Mouse (Mus musculus): ENCODE measurements around the gene Lama4. TPM values are rescaled to one million over a fixed set of nuclear protein-coding genes. Genes with fewer than 3 reads are reported as not detected.

The Lama4 gene
- polyA plus RNA-seq, 1 experiment from 2014 or later = 20.2 TPM

- no peaks in the 10 kb centered on the region for H3K9me3 ChIP-seq (ENCODE audit: control insufficient read depth, low read length)
- H3K27me3 ChIP-seq (ENCODE audit: control insufficient read depth, insufficient read depth, low read length) = no peaks in the 10 kb centered on the region
- no peaks in the 10 kb centered on the region for H3K4me1 ChIP-seq (replicated peaks; ENCODE audit: control insufficient read depth, insufficient read depth, low read length)
- H3K36me3 ChIP-seq (ENCODE audit: control insufficient read depth, insufficient read depth, low read length) = no peaks in the 10 kb centered on the region
- H3K9ac ChIP-seq (ENCODE audit: low read depth, low read length) = no peak overlapping the region
- 74% methylated on average over 4 of the region's 4 CpGs for WGBS
- no peak overlapping the region for H3K27ac ChIP-seq (ENCODE audit: low read depth, low read length)
- H3K4me2 ChIP-seq (replicated peaks; ENCODE audit: low read depth, low read length) = no peak overlapping the region
- no peak for DNase-seq (ENCODE audit: low spot score)
- no peak for ATAC-seq (ENCODE audit: low FRiP score)
- no peak overlapping the region for H3K4me3 ChIP-seq (ENCODE audit: low read depth, low read length)
Observed at GRCm38 (mm10) chr10:38984358-38985075, 19.2 kb downstream of the Lama4 start.

- DNase-seq (ENCODE audit: low spot score) (no peak), ATAC-seq (ENCODE audit: low FRiP score) (no peak)
- Histone ChIP-seq H3K27me3 (ENCODE audit: control insufficient read depth, insufficient read depth, low read length) (no peaks in the 10 kb centered on the region), H3K4me3 (ENCODE audit: low read depth, low read length) (no peak overlapping the region), H3K36me3 (ENCODE audit: control insufficient read depth, insufficient read depth, low read length) (no peaks in the 10 kb centered on the region), H3K9ac (ENCODE audit: low read depth, low read length) (no peak overlapping the region), H3K4me2 (replicated peaks; ENCODE audit: low read depth, low read length) (no peak overlapping the region), H3K9me3 (ENCODE audit: control insufficient read depth, low read length) (no peaks in the 10 kb centered on the region), H3K27ac (ENCODE audit: low read depth, low read length) (no peak overlapping the region), H3K4me1 (replicated peaks; ENCODE audit: control insufficient read depth, insufficient read depth, low read length) (no peaks in the 10 kb centered on the region)
- WGBS = 60% methylated on average over 3 of the region's 3 CpGs
Observed at GRCm38 (mm10) chr10:38986053-38986452, 20.7 kb downstream of the Lama4 start.

DNA sequence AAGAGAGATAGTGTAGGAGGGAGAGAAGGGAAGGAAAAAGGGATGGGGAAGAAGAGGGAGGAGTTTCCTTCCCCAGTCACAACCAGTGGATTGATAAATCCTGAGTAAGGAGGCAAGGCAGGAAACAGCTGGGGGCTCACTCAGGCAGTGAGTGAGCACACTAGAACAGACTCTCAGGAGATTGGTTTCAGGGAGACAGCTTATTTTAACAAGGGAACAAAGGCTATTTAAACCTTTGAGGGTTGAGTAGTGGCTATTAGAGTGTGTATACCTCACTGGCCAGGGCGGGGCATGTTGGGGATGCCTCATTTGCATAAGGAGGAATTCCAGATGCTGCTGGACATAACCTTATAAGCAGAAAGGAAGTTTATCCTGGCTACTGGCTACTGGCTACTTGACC is 27.5 kb downstream of the Lama4 start:
- H3K27ac ChIP-seq (ENCODE audit: low read depth, low read length) = no peak overlapping the region
- H3K36me3 ChIP-seq (ENCODE audit: control insufficient read depth, insufficient read depth, low read length) = no peaks in the 10 kb centered on the region
- H3K27me3 ChIP-seq (ENCODE audit: control insufficient read depth, insufficient read depth, low read length) = no peaks in the 10 kb centered on the region
- no peak overlapping the region for H3K9ac ChIP-seq (ENCODE audit: low read depth, low read length)
- H3K4me3 ChIP-seq (ENCODE audit: low read depth, low read length) = no peak overlapping the region
- H3K9me3 ChIP-seq (ENCODE audit: control insufficient read depth, low read length) = no peaks in the 10 kb centered on the region
- no peak overlapping the region for H3K4me2 ChIP-seq (replicated peaks; ENCODE audit: low read depth, low read length)
- DNase-seq (ENCODE audit: low spot score) (no peak), ATAC-seq (ENCODE audit: low FRiP score) (no peak)
- WGBS = 94% methylated on average over 1 of the region's 1 CpGs
- no peaks in the 10 kb centered on the region for H3K4me1 ChIP-seq (replicated peaks; ENCODE audit: control insufficient read depth, insufficient read depth, low read length)

GRCm38 (mm10) chr10:38993632-38994424 is 28.5 kb downstream of the Lama4 start:
- H3K9ac ChIP-seq (ENCODE audit: low read depth, low read length) = no peak overlapping the region
- H3K4me3 ChIP-seq (ENCODE audit: low read depth, low read length) = no peak overlapping the region
- H3K27me3 ChIP-seq (ENCODE audit: control insufficient read depth, insufficient read depth, low read length) = no peaks in the 10 kb centered on the region
- no peaks in the 10 kb centered on the region for H3K36me3 ChIP-seq (ENCODE audit: control insufficient read depth, insufficient read depth, low read length)
- ATAC-seq (ENCODE audit: low FRiP score) = no peak
- DNase-seq (ENCODE audit: low spot score) = no peak
- H3K27ac ChIP-seq (ENCODE audit: low read depth, low read length) = no peak overlapping the region
- H3K4me2 ChIP-seq (replicated peaks; ENCODE audit: low read depth, low read length) = no peak overlapping the region
- no peaks in the 10 kb centered on the region for H3K9me3 ChIP-seq (ENCODE audit: control insufficient read depth, low read length)
- H3K4me1 ChIP-seq (replicated peaks; ENCODE audit: control insufficient read depth, insufficient read depth, low read length) = no peaks in the 10 kb centered on the region
- 77% methylated on average over 2 of the region's 2 CpGs for WGBS

DNA sequence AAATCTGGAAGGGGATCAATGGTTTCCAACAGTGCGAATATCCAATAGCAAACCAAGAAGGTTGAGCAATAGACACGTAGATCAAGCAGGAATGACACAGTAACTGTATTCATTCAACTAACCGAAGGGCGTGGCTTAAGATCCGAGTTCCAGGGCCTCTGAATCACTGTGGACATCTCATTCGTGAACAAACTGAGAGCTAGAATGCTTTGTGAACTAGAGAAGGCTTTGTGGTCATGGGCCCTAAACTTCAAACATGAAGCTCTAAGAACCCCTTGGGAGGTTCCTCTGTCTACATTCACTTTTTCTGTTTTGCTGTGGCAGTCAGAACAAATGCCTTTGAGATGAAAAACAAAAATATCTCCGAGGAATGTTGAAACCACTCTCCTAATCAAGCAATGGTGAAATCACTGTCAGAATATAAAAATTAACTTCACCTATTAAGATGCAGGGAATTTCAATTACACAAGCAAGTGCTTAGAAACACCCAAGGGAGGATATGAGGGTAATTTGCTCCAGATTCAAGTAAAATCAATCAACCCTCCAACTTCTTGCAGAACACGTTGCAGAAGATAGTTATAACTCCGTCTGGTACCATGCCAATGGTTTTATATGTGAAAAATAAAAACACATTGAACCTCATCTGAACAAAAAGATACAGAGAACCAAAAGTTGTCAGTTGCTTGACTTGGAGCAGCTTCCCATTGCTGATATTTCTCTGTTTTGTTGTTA is 29.6 kb downstream of the Lama4 start:
- WGBS = 87% methylated on average over 9 of the region's 9 CpGs
- no peak overlapping the region for H3K27ac ChIP-seq (ENCODE audit: low read depth, low read length)
- H3K9ac ChIP-seq (ENCODE audit: low read depth, low read length) = no peak overlapping the region
- H3K4me2 ChIP-seq (replicated peaks; ENCODE audit: low read depth, low read length) = no peak overlapping the region
- H3K4me1 ChIP-seq (replicated peaks; ENCODE audit: control insufficient read depth, insufficient read depth, low read length) = no peaks in the 10 kb centered on the region
- no peaks in the 10 kb centered on the region for H3K36me3 ChIP-seq (ENCODE audit: control insufficient read depth, insufficient read depth, low read length)
- H3K4me3 ChIP-seq (ENCODE audit: low read depth, low read length) = no peak overlapping the region
- DNase-seq (ENCODE audit: low spot score) (no peak), ATAC-seq (ENCODE audit: low FRiP score) (no peak)
- H3K9me3 ChIP-seq (ENCODE audit: control insufficient read depth, low read length) = no peaks in the 10 kb centered on the region
- no peaks in the 10 kb centered on the region for H3K27me3 ChIP-seq (ENCODE audit: control insufficient read depth, insufficient read depth, low read length)

DNA sequence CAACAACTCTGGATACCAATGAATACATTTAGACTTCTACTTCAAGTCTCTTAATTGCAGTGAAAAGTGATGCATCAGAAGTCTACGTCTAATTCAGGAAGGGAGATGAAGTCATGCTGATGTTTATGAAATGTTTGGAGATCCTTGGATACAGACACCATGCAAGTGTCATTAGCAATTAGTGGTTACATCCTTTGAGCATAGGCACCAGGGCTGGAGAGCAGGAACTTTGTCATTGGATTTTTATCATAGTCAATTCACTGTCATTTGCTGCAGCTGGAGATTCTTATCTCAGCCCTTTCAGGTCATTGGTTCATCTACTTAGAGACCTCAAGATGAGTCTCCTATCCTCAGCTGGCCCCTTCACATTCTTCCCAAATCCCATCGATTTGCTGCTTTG is 30.6 kb downstream of the Lama4 start:
- H3K27me3 ChIP-seq (ENCODE audit: control insufficient read depth, insufficient read depth, low read length) = no peaks in the 10 kb centered on the region
- H3K27ac ChIP-seq (ENCODE audit: low read depth, low read length) = no peak overlapping the region
- H3K4me2 ChIP-seq (replicated peaks; ENCODE audit: low read depth, low read length) = no peak overlapping the region
- DNase-seq (ENCODE audit: low spot score) (no peak), ATAC-seq (ENCODE audit: low FRiP score) (no peak)
- H3K9me3 ChIP-seq (ENCODE audit: control insufficient read depth, low read length) = no peaks in the 10 kb centered on the region
- WGBS = 89% methylated on average over 2 of the region's 2 CpGs
- no peaks in the 10 kb centered on the region for H3K4me1 ChIP-seq (replicated peaks; ENCODE audit: control insufficient read depth, insufficient read depth, low read length)
- no peak overlapping the region for H3K4me3 ChIP-seq (ENCODE audit: low read depth, low read length)
- no peak overlapping the region for H3K9ac ChIP-seq (ENCODE audit: low read depth, low read length)
- H3K36me3 ChIP-seq (ENCODE audit: control insufficient read depth, insufficient read depth, low read length) = no peaks in the 10 kb centered on the region

GRCm38 (mm10) chr10:39000951-39001350 is 35.6 kb downstream of the Lama4 start:
- Histone ChIP-seq H3K4me2 (replicated peaks; ENCODE audit: low read depth, low read length) (no peak overlapping the region), H3K9me3 (ENCODE audit: control insufficient read depth, low read length) (no peaks in the 10 kb centered on the region), H3K36me3 (ENCODE audit: control insufficient read depth, insufficient read depth, low read length) (no peaks in the 10 kb centered on the region), H3K27ac (ENCODE audit: low read depth, low read length) (no peak overlapping the region), H3K9ac (ENCODE audit: low read depth, low read length) (no peak overlapping the region), H3K4me3 (ENCODE audit: low read depth, low read length) (no peak overlapping the region), H3K27me3 (ENCODE audit: control insufficient read depth, insufficient read depth, low read length) (no peaks in the 10 kb centered on the region), H3K4me1 (replicated peaks; ENCODE audit: control insufficient read depth, insufficient read depth, low read length) (no peaks in the 10 kb centered on the region)
- DNase-seq (ENCODE audit: low spot score) (no peak), ATAC-seq (ENCODE audit: low FRiP score) (no peak)
- WGBS = 85% methylated on average over 4 of the region's 4 CpGs

GRCm38 (mm10) chr10:39002521-39002920 is 37.2 kb downstream of the Lama4 start:
- no peak overlapping the region for H3K4me3 ChIP-seq (ENCODE audit: low read depth, low read length)
- no peaks in the 10 kb centered on the region for H3K36me3 ChIP-seq (ENCODE audit: control insufficient read depth, insufficient read depth, low read length)
- no peaks in the 10 kb centered on the region for H3K9me3 ChIP-seq (ENCODE audit: control insufficient read depth, low read length)
- H3K4me2 ChIP-seq (replicated peaks; ENCODE audit: low read depth, low read length) = no peak overlapping the region
- H3K27ac ChIP-seq (ENCODE audit: low read depth, low read length) = no peak overlapping the region
- DNase-seq (ENCODE audit: low spot score) (no peak), ATAC-seq (ENCODE audit: low FRiP score) (no peak)
- 75% methylated on average over 2 of the region's 2 CpGs for WGBS
- H3K27me3 ChIP-seq (ENCODE audit: control insufficient read depth, insufficient read depth, low read length) = no peaks in the 10 kb centered on the region
- no peak overlapping the region for H3K9ac ChIP-seq (ENCODE audit: low read depth, low read length)
- no peaks in the 10 kb centered on the region for H3K4me1 ChIP-seq (replicated peaks; ENCODE audit: control insufficient read depth, insufficient read depth, low read length)
